Mouse (Mus musculus): ENCODE measurements around the gene Txndc8. TPM values are rescaled to one million over a fixed set of nuclear protein-coding genes. Genes with fewer than 3 reads are reported as not detected.

The Txndc8 gene
- total RNA-seq (2023), result not detected

GRCm38 (mm10) chr4:58009024-58009423 lies at the start of gene Txndc8:
Gene Txndc8, minus strand, starts transcription at chr4:58009124.

GRCm38 (mm10) chr4:57956029-57956960 lies 52.6 kb downstream of the Txndc8 start, which contains the start of gene Txn1:
Gene Txn1, minus strand, starts transcription at chr4:57956411.

Other genes starting within 250 kb of the Txndc8 start
- 1.2 TPM for gene D630039A03Rik, start 92.8 kb downstream of the Txndc8 start, total RNA-seq (2023)
- gene Txn1, start 52.7 kb downstream of the Txndc8 start, total RNA-seq (2023), result 46.8 TPM
- not detected for gene Svep1, start 197.7 kb upstream of the Txndc8 start, total RNA-seq (2023)

Data from CD4-positive naive resting alpha-beta T cell, adult 76 days (primary cell).